Mouse (Mus musculus): ENCODE results near the gene Foxr2.

DNA sequence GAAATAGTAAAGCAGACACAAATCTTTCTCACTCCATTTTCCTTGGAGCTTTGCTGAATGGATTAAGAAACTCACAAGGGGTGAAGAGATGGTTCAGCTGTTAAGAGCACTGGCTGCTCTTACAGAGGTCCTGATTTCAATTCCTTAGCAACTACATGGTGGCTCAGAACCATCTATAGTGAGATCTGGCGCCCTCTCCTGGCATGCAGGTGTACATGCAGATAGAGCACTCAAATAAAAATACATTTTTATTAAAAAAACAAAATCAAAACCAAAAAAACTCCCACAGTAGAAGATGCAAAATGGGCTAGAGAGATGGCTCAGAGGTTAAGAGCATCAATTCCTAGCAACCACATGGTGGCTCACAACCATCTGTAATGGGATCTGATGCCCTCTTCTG, 56.2 kb downstream of the Foxr2 start:
- TF ChIP-seq CTCF (IDR thresholded peaks at IDR 0.05 in 2 of 3, conservative IDR thresholded peaks at IDR 0.05 in 1 of 3; ENCODE audit: control insufficient read depth in 1 of 3, insufficient read depth in 1 of 3, low read depth in 2 of 3, low read length in 3 of 3, poor library complexity in 1 of 3, severe bottlenecking in 1 of 3) (peak in 2 of 3 experiments; percentile 22 to 24; a peak in 3 of 6 replicates), POLR2A (IDR thresholded peaks at IDR 0.05; ENCODE audit: control insufficient read depth in 1 of 2, insufficient read depth in 1 of 2, low read depth in 1 of 2, low read length in 2 of 2, poor library complexity in 1 of 2) (no peak), USF2 (IDR thresholded peaks at IDR 0.05; ENCODE audit: borderline replicate concordance in 1 of 2, insufficient read depth in 1 of 2, low read depth in 1 of 2, low read length in 2 of 2) (no peak), HCFC1 (IDR thresholded peaks at IDR 0.05; ENCODE audit: low read depth, low read length) (no peak), ZNF384 (IDR thresholded peaks at IDR 0.05; ENCODE audit: low read depth, low read length) (no peak), ZC3H11A (IDR thresholded peaks at IDR 0.05; ENCODE audit: low read depth, low read length) (no peak), EP300 (IDR thresholded peaks at IDR 0.05; ENCODE audit: low read depth in 1 of 2, low read length in 2 of 2) (no peak)
